Mouse (Mus musculus): ENCODE data around the gene Ddx23.

DNA sequence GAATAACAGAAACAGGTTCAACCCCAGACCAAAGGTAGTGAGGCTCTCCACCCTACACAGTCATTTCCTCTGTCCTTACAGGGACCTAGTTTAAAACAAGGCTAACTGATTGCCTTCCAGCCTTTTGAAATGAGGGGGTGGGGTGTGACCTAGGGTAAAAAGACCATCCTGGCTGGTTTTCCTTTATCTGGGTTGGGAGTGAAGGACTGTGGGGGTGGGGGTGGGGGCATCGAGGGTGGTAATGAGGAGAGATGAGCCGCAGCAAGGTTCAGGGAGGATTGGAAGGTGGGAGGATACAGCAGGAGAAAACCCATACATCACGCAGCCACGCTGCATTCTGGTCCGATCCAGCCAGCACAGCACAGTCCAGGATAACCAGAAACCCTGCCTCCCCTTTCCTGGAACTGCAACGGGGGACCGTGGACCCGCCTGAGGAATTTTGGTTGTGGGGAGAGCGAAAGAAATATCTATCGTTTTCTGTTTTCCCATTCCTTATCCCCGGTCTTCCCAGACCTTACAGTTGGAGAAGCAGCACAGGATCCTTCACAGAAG, 12.4 kb upstream of the Ddx23 start:
- TF ChIP-seq CTCF (IDR thresholded peaks at IDR 0.05; ENCODE audit: control insufficient read depth, insufficient read depth, insufficient read length), result no peak
- no peak for TF ChIP-seq MAX (IDR thresholded peaks at IDR 0.05)
- no peak for TF ChIP-seq USF1 (IDR thresholded peaks at IDR 0.05; ENCODE audit: low read depth)
- no peak for TF ChIP-seq FOSL1 (IDR thresholded peaks at IDR 0.05; ENCODE audit: insufficient read depth, low read length, poor library complexity, severe bottlenecking)
